Mouse (Mus musculus): ENCODE data around the gene Ccndbp1.
"Not testable (repeated sequence)": the region's sequence is repeated elsewhere in the genome, so short reads cannot be mapped to it uniquely, and the experiment has no call there.

Gene Ccndbp1

DNA sequence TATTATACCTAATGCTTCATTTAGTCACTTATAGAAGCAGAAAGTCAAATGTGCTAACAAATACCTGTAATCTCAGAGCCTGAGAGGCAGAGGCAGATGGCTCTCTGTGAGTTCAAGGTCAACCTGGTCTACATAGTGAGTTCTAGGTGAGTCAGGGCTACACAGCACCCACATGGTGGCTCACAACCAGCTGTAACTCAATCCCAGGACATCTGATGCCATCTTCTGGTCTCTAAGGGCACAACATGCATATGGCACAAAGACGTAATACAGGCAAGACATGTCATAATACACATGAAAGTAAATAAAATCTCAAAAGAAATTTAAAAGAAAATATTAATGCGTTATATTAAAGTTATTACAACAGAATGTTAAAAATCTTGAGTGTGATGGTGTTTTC is 4.6 kb upstream of the Ccndbp1 start:
- in situ Hi-C loops (cut with MboI, MseI): no loop called here

DNA sequence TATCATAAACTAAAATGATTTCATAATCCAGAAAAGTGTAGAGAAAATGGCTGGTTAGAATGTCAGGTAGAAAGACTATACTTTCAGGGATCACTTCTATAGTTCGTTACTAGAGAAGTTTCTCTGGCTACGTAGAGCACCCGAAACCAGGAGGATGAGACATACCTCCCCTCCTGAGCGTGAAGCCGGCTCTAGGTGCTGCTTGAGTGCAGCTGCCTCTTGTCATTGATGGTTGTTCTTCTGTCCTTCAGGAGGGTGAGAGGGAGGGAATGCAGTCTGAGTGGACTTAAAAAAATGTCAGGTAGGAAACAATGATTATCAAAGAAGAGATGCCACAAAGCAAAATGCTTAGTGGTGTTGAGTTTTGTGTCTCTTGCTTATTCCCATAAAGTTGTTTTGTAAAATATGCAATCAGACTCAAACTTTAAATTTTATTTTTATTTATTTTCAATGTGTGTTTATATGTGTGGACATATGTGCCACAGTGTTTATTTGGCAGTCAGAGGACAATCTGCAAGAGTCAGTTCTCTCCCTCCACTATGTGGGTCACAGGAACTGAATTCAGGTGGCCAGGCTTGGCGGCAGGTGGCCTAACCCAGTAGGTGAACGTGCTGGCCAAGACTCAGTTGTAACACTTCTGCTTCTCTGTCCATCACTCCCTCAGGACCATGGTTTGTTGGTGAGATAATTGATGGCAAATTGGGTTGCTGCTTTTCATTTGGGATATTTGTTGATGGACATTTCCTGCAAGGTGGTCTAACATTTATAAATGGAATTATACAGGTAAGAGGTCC is 4.0 kb upstream of the Ccndbp1 start:
- in situ Hi-C loops (cut with MboI, MseI): no loop called here

DNA sequence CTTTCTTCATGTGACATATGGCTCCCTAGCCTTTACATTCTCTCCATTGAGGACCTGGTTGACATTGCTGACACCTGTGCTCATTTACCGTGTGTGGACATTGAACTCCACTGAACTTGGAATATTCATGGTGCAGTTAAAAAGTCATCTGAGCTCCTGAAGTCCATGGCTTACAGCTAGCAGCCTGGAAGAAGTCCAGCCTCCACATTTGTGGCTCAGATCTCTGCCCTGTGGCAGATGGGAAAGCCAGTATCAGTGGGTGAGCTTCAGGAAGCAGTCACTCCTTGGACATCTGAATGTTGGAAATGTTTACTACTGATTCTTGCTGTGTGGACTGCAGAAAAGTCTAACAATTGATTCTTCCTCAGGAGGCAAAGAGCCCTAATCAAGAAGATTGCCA is 1.2 kb upstream of the Ccndbp1 start:
- in situ Hi-C loops (cut with MboI, MseI): no loop called here

DNA sequence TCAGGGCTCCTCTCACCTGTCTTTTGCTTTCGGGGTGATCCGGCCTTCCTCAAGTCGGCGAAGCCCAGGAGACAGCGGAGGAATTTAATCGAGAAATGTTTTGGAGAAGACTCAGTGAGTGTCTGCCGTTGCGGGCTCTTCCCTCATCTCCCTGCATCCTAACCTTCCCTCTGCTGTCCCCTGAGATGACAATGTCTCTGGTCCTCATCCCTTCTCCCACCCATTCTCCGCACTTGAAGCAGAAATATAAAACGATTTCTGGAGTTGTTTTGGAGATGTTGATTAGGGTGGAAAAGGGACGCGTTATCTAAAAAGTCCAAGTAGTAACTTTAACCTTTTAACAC is 433 bp downstream of the Ccndbp1 start:
- in situ Hi-C loops (cut with MboI, MseI): no loop called here

DNA sequence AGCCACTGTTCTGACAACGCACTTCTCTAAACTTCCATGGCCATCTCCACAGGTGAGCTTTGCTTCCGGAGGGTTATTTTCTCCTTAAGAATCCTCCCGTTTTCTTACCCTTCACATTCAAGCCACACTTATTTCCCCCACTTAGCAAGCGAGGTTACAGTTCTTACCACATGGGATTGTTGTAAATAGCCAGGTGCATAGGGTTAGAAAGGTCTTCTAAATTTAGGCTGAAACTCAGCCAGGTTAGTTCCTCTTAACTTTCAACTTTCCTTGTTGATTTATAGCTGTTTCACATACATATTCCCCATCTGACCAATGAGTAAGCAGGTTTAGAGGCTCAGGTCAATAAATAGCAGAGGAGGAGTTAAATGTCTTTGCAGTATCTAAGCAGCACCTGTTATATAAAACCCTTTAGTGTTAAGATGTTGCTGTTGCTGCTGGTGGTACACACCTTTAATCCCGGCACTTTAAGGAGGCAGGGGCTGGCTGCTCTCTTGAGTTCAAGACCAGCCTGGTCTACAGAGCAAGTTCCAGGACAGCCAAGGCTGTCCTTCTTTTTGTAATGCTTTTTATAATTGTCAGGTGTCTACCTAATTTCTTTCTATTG is 971 bp downstream of the Ccndbp1 start:
- in situ Hi-C loops (cut with MboI, MseI): no loop called here

DNA sequence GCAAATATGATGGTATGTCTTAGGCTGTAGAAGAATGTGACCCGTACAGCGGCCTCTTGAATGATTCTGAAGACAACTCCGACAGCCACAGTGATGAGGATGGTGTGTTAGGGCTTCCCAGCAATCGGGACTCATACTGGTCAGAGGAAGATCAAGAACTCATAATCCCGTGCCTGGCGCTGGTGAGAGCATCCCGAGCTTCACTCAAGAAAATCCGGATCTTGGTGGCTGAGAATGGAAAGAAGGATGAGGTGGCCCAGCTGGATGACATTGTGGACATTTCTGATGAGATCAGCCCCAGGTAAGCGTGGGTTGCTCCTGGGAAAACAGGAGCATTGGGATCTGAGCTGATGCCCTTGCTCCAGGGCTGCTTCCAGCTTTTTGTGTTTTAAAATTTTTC is 4.5 kb downstream of the Ccndbp1 start:
- in situ Hi-C loops (cut with MboI, MseI): no loop called here

DNA sequence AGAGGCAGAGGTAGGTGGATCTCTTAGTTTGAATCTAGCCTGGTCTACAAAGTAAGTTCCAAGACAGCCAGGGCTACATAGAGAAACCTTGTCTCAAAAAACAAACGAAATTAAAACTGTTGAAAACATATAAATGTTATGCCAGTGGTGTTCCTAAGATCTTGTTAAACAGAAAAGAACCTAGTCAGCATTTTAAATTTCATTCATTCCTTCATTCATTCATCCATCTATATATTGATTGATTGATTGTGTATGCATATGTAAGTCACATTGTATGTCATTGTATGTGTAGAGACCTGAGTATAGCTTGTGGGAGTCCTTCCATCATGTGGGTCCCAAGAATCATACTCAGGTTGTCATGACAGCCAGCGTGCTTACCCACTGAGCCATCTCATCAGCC is 7.3 kb downstream of the Ccndbp1 start:
- in situ Hi-C loops (cut with MboI, MseI): no loop called here

DNA sequence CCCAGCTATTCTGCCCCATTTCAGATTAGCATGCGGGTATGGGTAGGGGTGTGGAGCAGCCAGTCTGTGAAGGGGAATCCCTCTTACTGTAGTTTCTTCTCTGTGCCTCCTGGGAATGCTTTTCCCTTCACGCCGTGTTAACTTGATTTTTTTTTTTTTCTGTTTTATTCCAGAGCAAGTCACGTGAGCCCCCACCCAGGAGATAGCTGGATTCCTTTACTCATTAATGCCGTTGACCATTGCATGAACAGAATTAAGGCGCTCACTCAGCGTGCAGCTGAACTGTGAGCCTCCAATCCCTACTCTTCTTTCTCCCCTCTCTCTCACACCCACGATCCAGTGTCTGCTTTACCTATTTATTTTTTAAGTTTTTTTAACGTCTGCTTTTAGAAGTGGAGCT is 8.0 kb downstream of the Ccndbp1 start:
- in situ Hi-C loops (cut with MboI, MseI): no loop called here

DNA sequence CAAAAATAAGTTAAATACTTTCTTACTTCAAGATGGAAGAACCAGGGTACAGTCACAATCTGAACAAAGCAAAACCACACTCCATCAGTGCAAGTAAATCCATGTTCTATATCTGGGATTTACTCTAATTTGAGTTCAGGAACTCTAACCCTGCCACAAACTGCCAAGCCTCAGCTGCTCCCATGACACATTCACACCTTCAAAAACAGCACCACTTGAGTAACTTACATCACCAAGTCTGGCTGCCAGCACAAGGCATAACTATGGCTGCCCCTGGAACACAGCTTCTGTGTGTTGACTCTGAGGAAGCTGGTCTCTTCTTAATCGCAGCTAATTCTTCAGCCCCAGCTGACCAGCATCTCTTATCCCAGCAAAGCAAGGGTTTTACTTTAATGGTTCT is 8.9 kb downstream of the Ccndbp1 start:
- in situ Hi-C loops (cut with MboI, MseI): no loop called here

DNA sequence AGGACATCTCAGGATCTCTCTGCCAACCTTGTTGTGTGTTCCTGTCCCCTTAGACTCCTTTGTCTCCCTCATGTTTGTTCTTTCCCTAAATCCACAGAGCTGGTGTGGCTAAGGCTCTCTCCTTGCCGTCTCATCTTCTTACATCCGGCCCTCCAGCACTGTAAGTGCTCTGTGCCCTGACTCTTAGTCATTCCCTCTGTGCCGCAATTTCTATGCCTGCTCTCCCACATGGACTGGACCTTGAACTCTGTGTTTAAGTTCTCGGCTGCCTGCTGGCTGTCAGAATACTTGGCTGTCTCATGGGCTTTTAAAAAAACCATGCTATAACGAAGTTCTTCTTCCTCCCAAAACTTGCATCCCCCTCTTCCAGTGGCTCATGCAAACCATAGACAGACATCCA is 14.7 kb downstream of the Ccndbp1 start:
- in situ Hi-C loops (cut with MboI, MseI): no loop called here

DNA sequence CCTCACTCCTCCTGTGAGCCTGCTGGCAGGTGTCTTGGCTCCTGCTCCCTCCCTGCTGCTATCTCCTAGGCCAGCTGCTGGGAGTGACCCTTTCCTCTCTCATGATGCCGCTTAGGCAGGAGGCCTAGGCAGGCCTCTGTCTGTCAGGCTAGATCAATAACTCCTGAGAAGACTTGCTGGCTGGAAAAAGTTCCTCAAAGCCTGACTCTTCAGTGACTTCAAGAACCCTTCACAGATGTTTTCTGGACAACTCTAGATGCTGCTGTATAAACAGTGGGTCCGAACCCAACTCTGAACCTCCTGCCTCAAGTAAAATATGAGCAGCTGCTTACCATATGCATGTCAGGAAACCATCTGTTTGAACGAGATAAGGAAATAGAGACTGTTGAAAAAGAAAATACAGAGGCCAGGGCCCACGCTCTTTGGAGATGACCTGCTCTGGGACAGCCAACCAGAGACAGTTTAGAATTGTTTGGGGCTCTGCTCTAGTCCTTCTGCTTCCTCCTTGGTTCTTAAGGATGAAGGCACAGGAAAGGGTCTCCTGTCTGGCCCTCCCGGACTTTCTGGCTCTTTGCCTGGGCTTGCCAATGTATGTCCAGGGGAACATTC is 28.6 kb downstream of the Ccndbp1 start, which contains the start of gene Epb42:
Gene Epb42, minus strand, starts transcription at position 340 of the 609 bp plus-strand sequence.
- in situ Hi-C loops (cut with MboI, MseI): no loop called here

DNA sequence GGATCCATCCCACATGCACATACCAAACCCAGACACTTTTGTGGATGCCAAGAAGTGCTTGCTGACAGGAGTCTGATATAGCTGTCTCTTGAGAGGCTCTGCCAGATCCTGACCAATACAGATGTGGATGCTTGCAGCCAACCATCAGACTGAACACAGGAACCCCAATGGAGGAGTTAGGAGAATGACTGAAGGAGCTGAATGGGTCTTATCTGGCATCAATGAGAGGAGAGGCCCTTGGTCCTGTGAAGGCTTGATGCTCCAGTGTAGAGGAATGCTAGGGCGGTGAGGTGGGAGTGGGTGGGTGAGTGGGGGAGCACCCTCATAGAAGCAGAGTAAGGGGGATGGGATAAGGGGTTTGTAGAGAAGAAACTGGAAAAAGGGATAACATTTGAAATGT is 30.6 kb downstream of the Ccndbp1 start:
- in situ Hi-C loops (cut with MboI, MseI): not testable (repeated sequence)

DNA sequence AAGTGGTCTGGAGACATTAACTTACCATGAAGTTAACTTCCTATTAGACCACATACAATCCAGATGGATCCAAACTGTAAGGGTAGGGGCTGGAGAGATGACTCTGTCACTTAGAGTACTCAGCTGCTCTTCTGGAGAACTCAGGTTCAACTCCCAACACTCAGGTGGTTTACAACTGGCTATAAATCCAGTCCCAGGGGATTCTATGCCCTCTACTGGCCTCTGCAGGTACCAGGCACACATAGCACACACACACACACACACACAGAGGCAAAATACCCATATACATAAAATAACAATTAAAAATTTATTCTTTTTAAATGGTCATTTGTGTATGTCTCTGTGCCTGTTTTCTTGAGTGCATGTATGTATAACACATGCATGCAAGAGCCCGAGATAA is 31.2 kb downstream of the Ccndbp1 start:
- in situ Hi-C loops (cut with MboI, MseI): no loop called here

DNA sequence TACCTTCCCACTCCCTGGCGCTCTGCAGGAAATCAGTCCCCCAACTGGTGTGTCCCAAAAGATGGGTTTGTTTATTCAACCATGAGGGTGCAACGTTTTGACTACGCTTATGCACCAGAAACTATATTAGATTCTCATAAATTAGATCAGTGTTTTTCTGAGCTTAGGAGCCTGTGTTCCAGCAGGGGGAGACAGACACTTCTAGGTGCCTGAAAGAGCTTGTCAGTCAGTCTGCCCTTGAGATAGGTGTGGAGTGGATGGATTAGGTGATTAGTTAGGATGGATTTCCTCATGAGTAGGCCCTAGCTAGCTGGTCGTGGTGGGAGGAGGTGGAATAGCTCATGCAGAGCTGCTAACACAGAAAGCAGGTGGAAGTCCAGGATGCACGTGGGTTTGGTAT is 32.9 kb downstream of the Ccndbp1 start:
- in situ Hi-C loops (cut with MboI, MseI): loop anchor here (10.0 kb wide), 1 partner anchor 1206 kb away; no protein-coding TSS in a partner anchor

DNA sequence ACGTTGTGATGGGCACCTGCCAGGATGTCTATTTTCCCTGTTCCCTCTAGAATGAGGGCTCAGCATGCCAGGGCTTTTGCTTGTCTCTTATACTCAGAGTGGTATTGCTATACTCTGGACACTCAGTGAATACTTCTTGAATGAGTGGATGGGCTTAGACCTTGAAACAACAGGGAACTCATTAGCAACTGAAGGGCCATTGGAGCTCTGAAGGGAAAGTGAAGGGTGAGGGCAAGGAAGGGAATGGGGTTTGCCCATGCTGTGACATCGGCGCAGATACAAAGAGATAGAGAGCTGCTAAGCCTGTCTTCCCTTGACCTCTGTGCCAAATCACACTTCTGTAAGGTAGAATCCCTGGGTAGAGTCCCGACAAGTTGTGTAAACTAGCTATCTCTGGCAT is 37.5 kb downstream of the Ccndbp1 start:
- in situ Hi-C loops (cut with MboI, MseI): loop anchor here (10.0 kb wide), 1 partner anchor 1211 kb away; no protein-coding TSS in a partner anchor

DNA sequence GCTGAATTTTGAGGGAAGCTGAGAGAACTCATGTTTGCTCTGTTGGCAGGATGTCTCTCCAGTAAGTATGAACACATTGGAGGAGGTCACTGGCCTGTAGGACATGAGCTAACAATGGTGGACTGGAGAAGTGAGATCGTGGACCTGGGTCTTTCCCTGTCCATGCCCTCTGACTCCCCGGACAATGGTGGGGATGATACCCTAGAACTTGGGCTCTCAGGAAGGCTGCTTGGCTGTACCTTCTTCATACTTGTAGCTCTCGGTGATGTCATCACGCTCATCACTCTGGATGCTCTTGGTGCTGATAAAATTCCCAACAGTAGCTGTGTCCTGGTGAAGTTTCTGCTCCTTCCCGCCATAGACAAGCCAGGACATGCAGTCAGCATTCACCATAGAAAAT is 44.0 kb downstream of the Ccndbp1 start:
- in situ Hi-C loops (cut with MboI, MseI): no loop called here

DNA sequence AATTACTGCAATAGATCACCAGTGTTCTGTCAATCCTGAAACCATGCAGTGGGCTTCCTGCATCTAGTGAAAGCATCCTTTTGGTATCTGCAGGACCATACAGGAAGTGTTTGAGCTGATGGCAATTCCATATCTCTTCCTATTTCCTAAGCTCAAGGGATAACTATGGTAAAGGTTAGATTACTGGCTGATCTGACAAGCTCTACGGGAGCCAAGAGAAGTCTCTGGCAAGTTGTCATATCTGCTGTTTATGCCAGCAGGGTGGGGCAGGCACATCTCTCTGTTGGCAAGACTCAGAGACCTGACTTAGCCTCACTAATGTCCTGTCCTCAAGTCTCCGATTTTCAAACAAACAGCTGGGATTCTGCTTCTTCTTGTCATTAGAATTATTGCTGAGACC is 45.9 kb downstream of the Ccndbp1 start:
- in situ Hi-C loops (cut with MboI, MseI): no loop called here

DNA sequence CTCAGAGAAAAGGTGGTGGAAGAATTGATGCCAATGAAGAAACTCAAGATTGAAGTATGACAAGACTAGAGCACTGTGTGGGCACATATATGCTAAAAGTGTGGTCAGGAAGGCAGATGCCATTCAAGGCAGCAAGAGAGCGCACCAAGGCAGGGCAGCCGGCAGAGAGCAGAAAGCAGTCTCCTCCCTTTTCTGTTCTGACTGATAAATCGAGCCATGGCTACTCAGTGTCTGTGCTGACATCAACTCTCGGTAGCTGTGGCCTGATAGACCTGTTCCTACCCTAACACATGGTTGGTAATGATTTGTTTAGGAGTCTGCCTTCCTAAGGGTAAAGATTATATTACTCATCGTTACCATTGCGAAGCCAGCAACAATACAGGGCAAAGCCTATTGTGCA is 47.7 kb downstream of the Ccndbp1 start:
- in situ Hi-C loops (cut with MboI, MseI): no loop called here

DNA sequence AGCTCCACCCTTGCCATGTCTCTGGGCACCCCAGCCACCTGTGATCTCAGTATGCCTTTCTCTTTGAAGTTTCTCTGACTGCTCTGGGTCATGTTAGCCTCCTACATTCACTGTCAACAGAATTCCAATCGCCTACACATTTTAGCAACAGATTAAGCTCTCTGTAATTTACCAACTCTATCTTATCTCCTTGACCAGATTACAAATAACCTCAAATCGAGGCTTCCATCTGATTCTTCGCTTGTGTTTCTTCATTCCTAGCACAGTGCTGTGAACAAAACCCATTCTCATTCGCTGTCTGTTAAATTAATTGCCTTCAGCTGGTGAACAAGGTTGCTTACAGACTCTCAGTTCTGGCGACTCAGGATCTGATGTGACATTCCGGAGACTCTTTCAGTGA is 49.8 kb downstream of the Ccndbp1 start:
- in situ Hi-C loops (cut with MboI, MseI): no loop called here

DNA sequence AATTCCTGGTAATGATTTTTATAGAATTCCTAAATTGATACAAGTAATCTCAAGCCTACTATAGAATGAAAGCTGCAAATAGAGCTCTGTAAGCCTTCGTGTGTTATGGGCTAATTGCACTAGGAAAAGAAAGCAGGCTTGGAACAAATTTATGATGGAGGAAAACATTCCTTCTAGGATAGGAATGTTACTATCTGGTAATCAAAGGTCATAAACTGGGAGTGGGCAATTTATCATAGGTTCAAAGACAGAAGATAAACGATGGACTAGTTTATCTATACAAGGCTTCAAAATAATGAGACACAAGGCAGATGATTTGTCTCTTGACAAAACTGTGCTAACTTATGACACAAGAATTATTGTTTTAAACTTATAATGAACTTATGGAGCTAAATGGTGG is 53.1 kb downstream of the Ccndbp1 start:
- in situ Hi-C loops (cut with MboI, MseI): no loop called here

Data from T-helper 1 cell (primary cell).